8 mouse cellular contexts compared by ENCODE assay signal in genomic region chr19:55098409-55099183, GRCm38 (mm10). TPM values are rescaled to one million over a fixed set of nuclear protein-coding genes. Genes with fewer than 3 reads are reported as not detected.
DNase-seq lines count a peak whose midpoint lies in the region; ATAC-seq and TF ChIP-seq lines count a peak whose summit lies in the region.

No protein-coding gene starts in this region.

- peak overlapping the region; percentile 98 for H3K4me3 ChIP-seq in E14TG2a.4 (replicated peaks; ENCODE audit: low read length)
- peak overlapping the region; percentile 96 for H3K4me3 ChIP-seq in bone marrow, adult 2 months (replicated peaks; ENCODE audit: control insufficient read depth, low read depth, low read length)
- H3K4me3 ChIP-seq in forebrain, embryonic 11.5 days (ENCODE audit: low read depth, low read length): peak overlapping the region; percentile 98
- H3K4me3 ChIP-seq in heart, postnatal 0 days (ENCODE audit: low read depth, low read length): peak overlapping the region; percentile 99
- peak overlapping the region; percentile 98 for H3K4me3 ChIP-seq in lung, embryonic 15.5 days
- peak overlapping the region; percentile 94 for H3K4me3 ChIP-seq in neural tube, embryonic 15.5 days (replicated peaks)

- 0 out of 2 replicates have a peak, but pooled peaks have one; percentile 12 for TF ChIP-seq EP300 in heart, postnatal 0 days (IDR thresholded peaks at IDR 0.05; ENCODE audit: low read depth)

- H3K27ac ChIP-seq in bone marrow, adult 2 months (ENCODE audit: control insufficient read depth, insufficient read depth, low read depth, low read length, poor library complexity): peak overlapping the region; percentile 79
- H3K27ac ChIP-seq in forebrain, embryonic 11.5 days (ENCODE audit: low read depth, low read length): peak overlapping the region; percentile 59
- H3K27ac ChIP-seq in heart, postnatal 0 days (ENCODE audit: low read depth): peak overlapping the region; percentile 87
- peak overlapping the region; percentile 96 for H3K27ac ChIP-seq in lung, embryonic 15.5 days
- peak overlapping the region; percentile 94 for H3K27ac ChIP-seq in neural tube, embryonic 15.5 days (replicated peaks)

- ATAC-seq in forebrain, embryonic 11.5 days (replicated peaks; ENCODE audit: low FRiP score): peak; percentile 76
- ATAC-seq in heart, postnatal 0 days (ENCODE audit: insufficient read depth, low read depth): peak; percentile 16
- peak; percentile 74 for ATAC-seq in lung, embryonic 15.5 days (ENCODE audit: borderline replicate concordance, extremely low read depth, low FRiP score, low TSS enrichment)
- peak; percentile 67 for ATAC-seq in neural tube, embryonic 15.5 days (ENCODE audit: low FRiP score)

- peak overlapping the region; percentile 90 for H3K9ac ChIP-seq in forebrain, embryonic 11.5 days (ENCODE audit: low read length)
- peak overlapping the region; percentile 94 for H3K9ac ChIP-seq in heart, postnatal 0 days (replicated peaks; ENCODE audit: low read depth, low read length)
- peak overlapping the region; percentile 90 for H3K9ac ChIP-seq in lung, embryonic 15.5 days
- peak overlapping the region; percentile 98 for H3K9ac ChIP-seq in neural tube, embryonic 15.5 days (replicated peaks)

- TF ChIP-seq POLR2A in bone marrow, adult 2 months (IDR thresholded peaks at IDR 0.05; ENCODE audit: borderline replicate concordance, control insufficient read depth, low read depth, low read length): no peak

- TF ChIP-seq CTCF in E14TG2a.4 (conservative IDR thresholded peaks at IDR 0.05; ENCODE audit: low read length): no peak
- TF ChIP-seq CTCF in bone marrow, adult 2 months (IDR thresholded peaks at IDR 0.05; ENCODE audit: control insufficient read depth, insufficient read depth, low read length): no peak
- TF ChIP-seq CTCF in heart, postnatal 0 days (IDR thresholded peaks at IDR 0.05; ENCODE audit: low read depth): no peak

- 1% methylated on average over 30 of the region's 30 CpGs for WGBS in bone marrow, adult 2 months
- WGBS in forebrain, embryonic 11.5 days: 1% methylated on average over 30 of the region's 30 CpGs
- WGBS in heart, postnatal 0 days: 2% methylated on average over 30 of the region's 30 CpGs
- WGBS in lung, embryonic 15.5 days: under 1% methylated on average over 30 of the region's 30 CpGs
- WGBS in neural tube, embryonic 15.5 days: under 1% methylated on average over 25 of the region's 30 CpGs

- H3K36me3 ChIP-seq in E14TG2a.4 (ENCODE audit: insufficient read depth, low read length): peaks cover 19% of the 10 kb centered on the region
- H3K36me3 ChIP-seq in forebrain, embryonic 11.5 days (ENCODE audit: control insufficient read depth, insufficient read depth, low read length): no peaks in the 10 kb centered on the region; the same call in 1 of the 2 replicates
- peaks cover 16% of the 10 kb centered on the region for H3K36me3 ChIP-seq in heart, postnatal 0 days (replicated peaks; ENCODE audit: control insufficient read depth, insufficient read depth, low read length)
- peaks cover 21% of the 10 kb centered on the region for H3K36me3 ChIP-seq in lung, embryonic 15.5 days
- peaks cover 13% of the 10 kb centered on the region for H3K36me3 ChIP-seq in neural tube, embryonic 15.5 days

- DNase-seq in forebrain, embryonic 11.5 days (ENCODE audit: low spot score): peak; percentile 60
- peak; percentile 60 for DNase-seq in heart, postnatal 0 days (ENCODE audit: low spot score)
- DNase-seq in kidney, postnatal 14 days: peak; percentile 79
- peak; percentile 37 for DNase-seq in thymus, postnatal 14 days

- peaks cover 20% of the 10 kb centered on the region for H3K4me1 ChIP-seq in E14TG2a.4 (replicated peaks; ENCODE audit: low read depth, low read length)
- H3K4me1 ChIP-seq in bone marrow, adult 2 months (ENCODE audit: control insufficient read depth, insufficient read depth, low read length): peaks cover 2% of the 10 kb centered on the region; the same call in 1 of the 2 replicates
- peaks cover 6% of the 10 kb centered on the region for H3K4me1 ChIP-seq in forebrain, embryonic 11.5 days (replicated peaks; ENCODE audit: control insufficient read depth, insufficient read depth, low read length)
- peaks cover 23% of the 10 kb centered on the region for H3K4me1 ChIP-seq in heart, postnatal 0 days (ENCODE audit: control insufficient read depth, insufficient read depth)
- H3K4me1 ChIP-seq in lung, embryonic 15.5 days: peaks cover 37% of the 10 kb centered on the region
- peaks cover 26% of the 10 kb centered on the region for H3K4me1 ChIP-seq in neural tube, embryonic 15.5 days

- peak overlapping the region; percentile 96 for H3K4me2 ChIP-seq in forebrain, embryonic 11.5 days (ENCODE audit: low read depth, low read length, severe bottlenecking)
- H3K4me2 ChIP-seq in heart, postnatal 0 days (ENCODE audit: low read depth, low read length): peak overlapping the region; percentile 100
- peak overlapping the region; percentile 91 for H3K4me2 ChIP-seq in lung, embryonic 15.5 days
- H3K4me2 ChIP-seq in neural tube, embryonic 15.5 days: peak overlapping the region; percentile 90

- no peaks in the 10 kb centered on the region for H3K9me3 ChIP-seq in E14TG2a.4 (ENCODE audit: low read length)
- no peaks in the 10 kb centered on the region for H3K9me3 ChIP-seq in forebrain, embryonic 11.5 days (ENCODE audit: control insufficient read depth, low read length)
- no peaks in the 10 kb centered on the region for H3K9me3 ChIP-seq in heart, postnatal 0 days (replicated peaks; ENCODE audit: control insufficient read depth, low read length)
- H3K9me3 ChIP-seq in lung, embryonic 15.5 days: no peaks in the 10 kb centered on the region
- no peaks in the 10 kb centered on the region for H3K9me3 ChIP-seq in neural tube, embryonic 15.5 days (replicated peaks)

- H3K27me3 ChIP-seq in E14TG2a.4 (ENCODE audit: insufficient read depth, low read length): no peaks in the 10 kb centered on the region
- no peaks in the 10 kb centered on the region for H3K27me3 ChIP-seq in forebrain, embryonic 11.5 days (ENCODE audit: control insufficient read depth, insufficient read depth, low read length)
- no peaks in the 10 kb centered on the region for H3K27me3 ChIP-seq in heart, postnatal 0 days (ENCODE audit: control insufficient read depth, insufficient read depth, low read length)
- no peaks in the 10 kb centered on the region for H3K27me3 ChIP-seq in lung, embryonic 15.5 days
- H3K27me3 ChIP-seq in neural tube, embryonic 15.5 days (replicated peaks): no peaks in the 10 kb centered on the region

RNA-seq across cellular contexts. Expression of gene Gpam, which starts 28.4 kb away (rescaled TPM):
- 5.0 and 9.8 TPM in 2 replicates for polyA plus RNA-seq in bone marrow, adult 2 months (2011; ENCODE audit: insufficient read depth, insufficient read length, low replicate concordance, missing spikeins)
- polyA plus RNA-seq in forebrain, embryonic 11.5 days (2014; fragmentation: Nextera tagmentation; extraction: Ambion mirVana): 19.8 and 20.2 TPM in 2 replicates
- total RNA-seq in heart, postnatal 0 days (2014; rRNA removed; ENCODE audit: low replicate concordance): 38.6 and 60.2 TPM in 2 replicates
- polyA plus RNA-seq in heart, postnatal 0 days (2015; fragmentation: Nextera tagmentation; extraction: Ambion mirVana): 14.7 and 15.7 TPM in 2 replicates
- 28.7 and 29.2 TPM in 2 replicates for polyA plus RNA-seq in lung, embryonic 15.5 days (2015; fragmentation: Nextera tagmentation; extraction: Ambion mirVana)
- 18.1 and 18.9 TPM in 2 replicates for polyA plus RNA-seq in neural tube, embryonic 15.5 days (2015; fragmentation: Nextera tagmentation; extraction: Ambion mirVana)

Comparison
In these comparisons a context has a peak if more than half of its experiments do, and no peak if none do; other contexts are left out.
1. Peak in every context shown above with its lines: DNase-seq, ATAC-seq, H3K4me3 ChIP-seq and H3K27ac ChIP-seq.
2. ATAC-seq: peak in every context shown above with its lines; median percentile 76 in forebrain, embryonic 11.5 days; 74 in lung, embryonic 15.5 days; 67 in neural tube, embryonic 15.5 days; 16 in heart, postnatal 0 days.